ENCODE assay signal across 9 mouse cellular contexts in the genomic region with DNA sequence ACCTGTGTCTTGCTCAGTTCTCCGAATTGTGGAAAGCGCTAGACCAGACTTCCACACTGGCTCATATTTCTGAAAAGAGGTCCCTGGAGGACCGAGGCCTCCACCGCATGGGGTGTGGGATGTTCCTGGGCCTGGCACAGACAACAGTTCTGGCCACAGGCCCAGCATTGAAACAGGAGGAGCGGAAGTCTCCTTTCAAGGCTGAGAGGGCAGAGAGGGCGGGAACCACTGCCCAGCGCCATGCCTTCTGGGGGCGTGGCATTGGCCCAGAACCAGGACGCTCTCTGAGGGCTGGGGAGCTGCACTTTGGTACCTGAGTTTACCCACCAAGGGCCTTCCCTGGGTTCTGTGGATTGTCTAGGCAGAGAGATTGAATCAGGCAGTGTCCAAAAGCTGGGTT. TPM values are rescaled to one million over a fixed set of nuclear protein-coding genes. Genes with fewer than 3 reads are reported as not detected.
DNase-seq lines count a peak whose midpoint lies in the region; ATAC-seq and TF ChIP-seq lines count a peak whose summit lies in the region.
"Had no signal": no experiment of that assay in that cellular context is flagged by ENCODE, and none has a peak within 500 bp of the region (broad histone marks: within the 10 kb centered on the region; RNA-seq: fewer than 3 reads in every experiment).

No protein-coding gene starts in this region.

- no peak overlapping the region for H3K27ac ChIP-seq in layer of hippocampus, adult 2 months
- H3K27ac ChIP-seq: liver, embryonic 14.5 days had no signal

- no peak for TF ChIP-seq CTCF in layer of hippocampus, adult 2 months (conservative IDR thresholded peaks at IDR 0.05)

- peak; percentile 50 to 68 for DNase-seq in cerebellum, postnatal 25 days
- DNase-seq in cerebellum, adult 8-10 months: no peak
- peak; percentile 92 to 96 for DNase-seq in adrenal gland, adult (ENCODE audit: inconsistent age in 2 of 2, low spot score in 1 of 2)
- DNase-seq in heart, adult 9 months (ENCODE audit: low spot score in 2 of 2): peak; percentile 57 to 68
- DNase-seq in kidney, postnatal 25 days: peak; percentile 92 to 95
- no peak for DNase-seq in layer of hippocampus, adult 11-12 months (ENCODE audit: low spot score)
- no peak for DNase-seq in layer of hippocampus, adult 2 months (ENCODE audit: low spot score in 2 of 2)

- no peak overlapping the region for H3K4me3 ChIP-seq in layer of hippocampus, adult 2 months

- ATAC-seq in neutrophil, adult 5-6 weeks (ENCODE audit: extremely low read depth, insufficient number of reproducible peaks, low FRiP score, poor library complexity, severe bottlenecking): 0 out of 2 replicates have a peak, but pooled peaks have one; percentile 37

RNA-seq across cellular contexts. Expression of gene Ccdc24, which starts 6.3 kb away (rescaled TPM):
- total RNA-seq in neutrophil, adult 5-6 weeks (2017): not detected in 2 replicates
- 1 to 10 TPM in 1 of 2 experiments, under 1 TPM in 1; 0.79 to 2.0 TPM for total RNA-seq in layer of hippocampus, adult 2 months (2021)

RNA-seq across cellular contexts. Expression of gene B4galt2, which starts 17.2 kb away (rescaled TPM):
- total RNA-seq in neutrophil, adult 5-6 weeks (2017): 0.61 TPM in 1 of 2 replicates, not detected in the other
- total RNA-seq in layer of hippocampus, adult 2 months (2021): 10 to 100 TPM; 58.6 to 61.3 TPM

RNA-seq across cellular contexts. Expression of gene Atp6v0b, which starts 21.1 kb away (rescaled TPM):
- total RNA-seq in neutrophil, adult 5-6 weeks (2017): 136 and 175 TPM in 2 replicates
- total RNA-seq in layer of hippocampus, adult 2 months (2021): 100 to 1,000 TPM; 411 to 424 TPM

RNA-seq across cellular contexts. Expression of gene Dph2, which starts 25.7 kb away (rescaled TPM):
- total RNA-seq in neutrophil, adult 5-6 weeks (2017): 10.6 and 11.8 TPM in 2 replicates
- total RNA-seq in layer of hippocampus, adult 2 months (2021): 10 to 100 TPM; 10.1 to 12.1 TPM

RNA-seq across cellular contexts. Expression of gene Slc6a9, which starts 31.8 kb away (rescaled TPM):
- not detected in 2 replicates for total RNA-seq in neutrophil, adult 5-6 weeks (2017)
- total RNA-seq in layer of hippocampus, adult 2 months (2021): 10 to 100 TPM; 32.2 to 33.2 TPM

Comparison
In these comparisons a context has a peak if more than half of its experiments do, and no peak if none do; other contexts are left out.
1. DNase-seq: peak in cerebellum, postnatal 25 days (2 of 2), adrenal gland, adult (2 of 2), heart, adult 9 months (2 of 2) and kidney, postnatal 25 days (2 of 2); none in cerebellum, adult 8-10 months (single experiment), layer of hippocampus, adult 11-12 months (single experiment) and layer of hippocampus, adult 2 months (0 of 2).
2. RNA of gene B4galt2, which starts 17.2 kb away (total RNA-seq): 58.6 to 61.3 TPM in layer of hippocampus, adult 2 months; 0.61 TPM in neutrophil, adult 5-6 weeks; every median in the first group is over 10 times any median in the second.